Mouse (Mus musculus) embryonic facial prominence, embryonic 14.5 days (tissue): ENCODE measurements around the gene Il9r. TPM values are rescaled to one million over a fixed set of nuclear protein-coding genes. Genes with fewer than 3 reads are reported as not detected.
A peak's percentile ranks its signal among the peaks of the same experiment; 100 is the strongest.

Experiments
- ATAC-seq: fragments of 200-750 bp; cut with Nextera tagmentation; 2 replicates; pipeline ENCODE4 v1.8.0; 2017; ENCODE audit warnings: low read depth, moderate number of reproducible peaks, moderate TSS enrichment
- DNase-seq: peaks from one replicate; pipeline ENCODE4 v3.0.0-alpha.2; 2015; ENCODE audit warnings: low spot score
- H3K27ac ChIP-seq: fragments of 300-500 bp; sonication (generic); replicated peaks from 2 replicates; pipeline ENCODE4 v1.5.1; 2014; ENCODE audit warnings: low read depth, mild to moderate bottlenecking, low read length, moderate library complexity
- H3K27me3 ChIP-seq: fragments of 300-500 bp; sonication (generic); replicated peaks from 2 replicates; pipeline ENCODE4 v1.6.1; 2014; ENCODE audit warnings: low read length; ENCODE audit not compliant: control insufficient read depth, insufficient read depth
- H3K36me3 ChIP-seq: fragments of 300-500 bp; sonication (generic); 2 replicates; pipeline ENCODE4 v1.6.1; 2014; ENCODE audit warnings: low read length, mixed read lengths; ENCODE audit not compliant: control insufficient read depth, insufficient read depth
- H3K4me1 ChIP-seq: fragments of 300-500 bp; sonication (generic); 2 replicates; pipeline ENCODE4 v1.6.1; 2014; ENCODE audit warnings: antibody characterized with exemption, low read length; ENCODE audit not compliant: control insufficient read depth, insufficient read depth
- H3K4me2 ChIP-seq: fragments of 300-500 bp; sonication (generic); 2 replicates; pipeline ENCODE4 v1.6.1; 2014; ENCODE audit warnings: low read depth, mild to moderate bottlenecking, low read length, moderate library complexity, mixed read lengths
- H3K4me3 ChIP-seq: fragments of 300-500 bp; sonication (generic); 2 replicates; pipeline ENCODE4 v1.5.1; 2014; ENCODE audit warnings: low read depth, mild to moderate bottlenecking, low read length
- H3K9ac ChIP-seq: fragments of 300-500 bp; sonication (generic); 2 replicates; pipeline ENCODE4 v1.6.1; 2014; ENCODE audit warnings: low read depth, mild to moderate bottlenecking, low read length, moderate library complexity, mixed read lengths
- H3K9me3 ChIP-seq: fragments of 300-500 bp; sonication (generic); 2 replicates; pipeline ENCODE4 v1.6.1; 2016; ENCODE audit warnings: low read length; ENCODE audit not compliant: control insufficient read depth
- WGBS: fragments of 180-500 bp; shearing (Covaris S2); extraction: QIAGEN DNeasy Blood & Tissue Kit; methylation state at CpG from one replicate; pipeline ENCODE4 v1.1.7; 2014; 5-methylcytosine and 5-hydroxymethylcytosine counted together
- polyA plus RNA-seq: library from polyadenylated mRNA; unstranded; fragments of >200 nt; fragmentation: Nextera tagmentation; extraction: Ambion mirVana; gene quantifications from 2 replicates; pipeline ENCODE4 v1.2.1, GENCODE M21; 2014

Gene Il9r
- polyA plus RNA-seq, 1 experiment from 2014 or later: 0.14 TPM

- no peaks in the 10 kb centered on the region for H3K9me3 ChIP-seq
- H3K27ac ChIP-seq: no peak overlapping the region
- H3K4me1 ChIP-seq: peaks cover 15% of the 10 kb centered on the region
- H3K36me3 ChIP-seq: peaks cover 36% of the 10 kb centered on the region
- ATAC-seq: no peak
- H3K27me3 ChIP-seq: no peaks in the 10 kb centered on the region
- no peak overlapping the region for H3K9ac ChIP-seq
- no peak overlapping the region for H3K4me3 ChIP-seq
- no peak for DNase-seq
- no peak overlapping the region for H3K4me2 ChIP-seq
These were observed 41.3 kb upstream of the Il9r start for GRCm38 (mm10) chr11:32241391-32241790.

DNA sequence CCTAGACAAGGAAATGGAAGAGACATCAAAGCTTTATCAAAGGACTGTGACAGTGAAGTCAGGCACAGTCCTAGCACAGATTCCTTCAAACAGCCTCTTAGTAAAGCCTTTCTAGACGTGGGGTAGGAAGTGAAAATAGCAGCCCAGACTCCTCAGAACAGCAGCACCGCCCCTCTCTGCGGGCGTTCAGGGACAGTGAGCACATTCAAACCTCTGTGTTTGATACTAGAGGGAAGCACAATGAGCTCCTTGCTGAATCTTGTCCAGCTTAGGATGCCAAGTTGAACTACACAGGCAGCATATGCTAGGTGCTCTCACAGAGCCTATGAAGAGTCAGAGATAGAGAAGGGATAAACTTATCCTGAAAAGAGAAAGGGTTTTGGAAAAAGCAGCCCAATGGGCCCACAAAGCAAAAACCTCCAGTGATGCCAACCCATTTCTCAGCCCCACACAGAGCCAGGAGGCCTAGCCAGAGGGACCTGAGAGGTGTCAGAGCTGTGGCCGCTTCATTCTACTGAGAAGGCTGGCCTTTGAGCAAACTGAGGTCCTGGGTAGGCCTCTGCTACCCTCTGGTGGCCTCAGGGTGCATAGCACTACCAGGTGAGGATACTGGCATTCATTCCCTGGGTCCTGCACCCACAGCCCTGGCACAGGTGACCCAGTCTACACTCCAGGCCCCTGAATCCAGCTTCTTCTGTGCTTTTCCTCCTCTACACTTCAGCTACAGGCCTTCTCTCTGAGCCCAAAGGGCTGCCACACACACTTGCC is 38.2 kb upstream of the Il9r start:
- H3K9me3 ChIP-seq: no peaks in the 10 kb centered on the region
- DNase-seq (peak; percentile 61), ATAC-seq (no peak)
- 86% methylated on average over 4 of the region's 5 CpGs for WGBS
- H3K4me1 ChIP-seq: peaks cover 23% of the 10 kb centered on the region
- H3K27me3 ChIP-seq: no peaks in the 10 kb centered on the region
- H3K4me3 ChIP-seq: no peak overlapping the region
- no peak overlapping the region for H3K9ac ChIP-seq
- H3K36me3 ChIP-seq: peaks cover 36% of the 10 kb centered on the region
- no peak overlapping the region for H3K27ac ChIP-seq
- H3K4me2 ChIP-seq: no peak overlapping the region

DNA sequence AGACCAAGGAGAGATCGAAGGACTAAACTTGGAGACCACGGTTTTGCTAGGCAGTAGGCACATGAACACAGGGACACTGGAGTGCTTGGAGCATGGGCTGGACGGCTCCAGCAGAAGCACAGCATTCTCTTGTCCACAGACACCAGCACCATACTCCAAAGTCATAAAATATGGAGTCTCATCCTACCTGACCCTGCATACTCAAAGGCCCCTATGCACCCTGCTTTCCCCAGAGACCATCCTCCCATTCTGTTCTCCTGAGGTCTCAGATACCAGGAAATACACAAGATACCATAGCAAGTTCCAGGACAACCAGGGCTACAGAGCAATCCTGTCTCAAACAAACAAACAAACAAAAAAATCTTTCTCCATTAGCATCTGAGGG is 37.3 kb upstream of the Il9r start:
- WGBS: 93% methylated on average over 3 of the region's 3 CpGs
- H3K4me2 ChIP-seq: no peak overlapping the region
- H3K9me3 ChIP-seq: no peaks in the 10 kb centered on the region
- DNase-seq: no peak
- no peak overlapping the region for H3K4me3 ChIP-seq
- no peak for ATAC-seq
- H3K27me3 ChIP-seq: no peaks in the 10 kb centered on the region
- H3K9ac ChIP-seq: no peak overlapping the region
- H3K27ac ChIP-seq: no peak overlapping the region
- H3K4me1 ChIP-seq: peaks cover 22% of the 10 kb centered on the region
- peaks cover 45% of the 10 kb centered on the region for H3K36me3 ChIP-seq

- no peak overlapping the region for H3K4me2 ChIP-seq
- 61% methylated on average over 9 of the region's 9 CpGs for WGBS
- no peak overlapping the region for H3K9ac ChIP-seq
- H3K27me3 ChIP-seq: no peaks in the 10 kb centered on the region
- peaks cover 22% of the 10 kb centered on the region for H3K4me1 ChIP-seq
- DNase-seq (peak; percentile 46), ATAC-seq (no peak)
- H3K4me3 ChIP-seq: no peak overlapping the region
- no peaks in the 10 kb centered on the region for H3K9me3 ChIP-seq
- H3K27ac ChIP-seq: no peak overlapping the region
- peaks cover 47% of the 10 kb centered on the region for H3K36me3 ChIP-seq
These were observed 36.8 kb upstream of the Il9r start for GRCm38 (mm10) chr11:32236712-32237410.

- 36% methylated on average over 2 of the region's 2 CpGs for WGBS
- no peak overlapping the region for H3K9ac ChIP-seq
- H3K4me2 ChIP-seq: no peak overlapping the region
- H3K27ac ChIP-seq: peak overlapping the region; percentile 65
- H3K27me3 ChIP-seq: no peaks in the 10 kb centered on the region
- H3K4me1 ChIP-seq: peaks cover 22% of the 10 kb centered on the region
- H3K36me3 ChIP-seq: peaks cover 54% of the 10 kb centered on the region
- no peak for DNase-seq
- no peak overlapping the region for H3K4me3 ChIP-seq
- no peak for ATAC-seq
- H3K9me3 ChIP-seq: no peaks in the 10 kb centered on the region
These were observed 36.1 kb upstream of the Il9r start for GRCm38 (mm10) chr11:32236132-32236531.

GRCm38 (mm10) chr11:32235646-32236045 is 35.6 kb upstream of the Il9r start:
- H3K9me3 ChIP-seq: no peaks in the 10 kb centered on the region
- peaks cover 54% of the 10 kb centered on the region for H3K36me3 ChIP-seq
- no peaks in the 10 kb centered on the region for H3K27me3 ChIP-seq
- H3K9ac ChIP-seq: no peak overlapping the region
- WGBS: 19% methylated on average over 3 of the region's 3 CpGs
- DNase-seq (peak; percentile 93), ATAC-seq (peak; percentile 80)
- H3K27ac ChIP-seq: peak overlapping the region; percentile 65
- H3K4me1 ChIP-seq: peaks cover 22% of the 10 kb centered on the region
- H3K4me3 ChIP-seq: no peak overlapping the region
- no peak overlapping the region for H3K4me2 ChIP-seq

DNA sequence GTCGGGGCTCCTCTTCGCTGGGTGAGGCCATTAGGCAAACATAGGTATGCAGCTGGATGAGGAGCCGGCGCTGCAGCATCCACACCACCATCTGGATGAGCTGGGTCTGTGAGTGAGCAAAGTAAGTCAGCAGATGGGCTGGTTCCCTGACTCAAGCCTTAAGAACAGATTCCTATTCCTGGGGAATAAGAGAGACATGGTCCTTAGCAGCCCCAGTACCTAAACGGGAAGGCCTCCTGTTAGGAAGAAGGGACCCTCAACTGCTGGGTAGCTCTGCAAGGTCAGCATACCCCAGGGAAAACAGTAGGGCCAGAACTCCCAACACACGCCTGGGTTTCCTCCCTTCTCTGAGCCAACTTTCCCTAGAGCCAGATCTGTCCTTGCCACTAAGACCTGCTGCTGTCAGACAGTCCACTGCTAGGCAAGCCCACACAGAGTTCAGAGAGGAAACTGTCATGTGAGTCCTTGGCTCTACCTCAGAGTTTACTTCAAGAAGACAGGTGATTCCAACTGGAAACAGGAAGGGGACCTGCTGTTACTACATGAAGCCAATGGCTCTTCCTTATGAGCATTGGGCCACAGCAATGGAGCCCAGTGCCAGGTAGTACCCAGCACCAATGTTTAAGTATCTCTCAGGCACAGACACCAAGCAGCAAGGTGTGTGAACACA is 34.9 kb upstream of the Il9r start:
- no peak overlapping the region for H3K9ac ChIP-seq
- H3K36me3 ChIP-seq: peaks cover 57% of the 10 kb centered on the region
- no peaks in the 10 kb centered on the region for H3K27me3 ChIP-seq
- peaks cover 22% of the 10 kb centered on the region for H3K4me1 ChIP-seq
- ATAC-seq (no peak), DNase-seq (no peak)
- H3K9me3 ChIP-seq: no peaks in the 10 kb centered on the region
- 78% methylated on average over 6 of the region's 6 CpGs for WGBS
- no peak overlapping the region for H3K4me2 ChIP-seq
- H3K4me3 ChIP-seq: no peak overlapping the region
- H3K27ac ChIP-seq: peak overlapping the region; percentile 52

- H3K4me2 ChIP-seq: no peak overlapping the region
- H3K27me3 ChIP-seq: no peaks in the 10 kb centered on the region
- H3K9ac ChIP-seq: no peak overlapping the region
- no peak for ATAC-seq
- H3K4me3 ChIP-seq: no peak overlapping the region
- no peaks in the 10 kb centered on the region for H3K9me3 ChIP-seq
- no peak for DNase-seq
- no peak overlapping the region for H3K27ac ChIP-seq
- 85% methylated on average over 3 of the region's 3 CpGs for WGBS
- peaks cover 58% of the 10 kb centered on the region for H3K36me3 ChIP-seq
- H3K4me1 ChIP-seq: peaks cover 22% of the 10 kb centered on the region
These were observed 33.8 kb upstream of the Il9r start for GRCm38 (mm10) chr11:32233895-32234294.
